In the genomic region with DNA sequence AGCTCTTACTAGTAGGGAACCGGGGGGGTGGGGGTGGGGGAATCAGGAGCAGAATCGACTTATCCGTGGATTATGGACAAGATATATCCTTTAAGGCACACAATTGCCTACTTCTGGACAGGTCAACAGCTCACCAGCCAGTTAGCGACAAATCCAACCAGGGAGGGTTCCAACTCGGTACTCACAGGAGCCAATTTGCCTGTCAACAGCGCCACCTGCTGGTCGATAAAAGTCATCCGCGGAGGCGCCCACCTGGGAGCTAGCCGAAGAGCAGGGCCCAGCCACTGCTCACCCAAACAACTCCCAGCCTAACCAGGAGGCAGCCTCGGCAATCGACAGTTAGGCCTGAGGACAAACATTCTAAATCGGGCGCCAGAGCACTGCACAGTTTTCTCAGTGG, we compare ENCODE assay signal across 8 mouse cellular contexts. TPM values are rescaled to one million over a fixed set of nuclear protein-coding genes. Genes with fewer than 3 reads are reported as not detected.
DNase-seq lines count a peak whose midpoint lies in the region; ATAC-seq and TF ChIP-seq lines count a peak whose summit lies in the region.

TSS of gene 1700069L16Rik (minus strand) at position 327 of the 400 bp plus-strand sequence.

- H3K27me3 ChIP-seq in embryonic facial prominence, embryonic 14.5 days (replicated peaks; ENCODE audit: control insufficient read depth, insufficient read depth, low read length), result no peaks in the 10 kb centered on the region
- H3K27me3 ChIP-seq in heart, embryonic 10.5 days (ENCODE audit: insufficient read depth, poor library complexity, severe bottlenecking), result peaks cover 22% of the 10 kb centered on the region
- H3K27me3 ChIP-seq in kidney, embryonic 16.5 days (ENCODE audit: insufficient read depth, low read length), result no peaks in the 10 kb centered on the region
- peaks cover 8% of the 10 kb centered on the region; the same call in 1 of the 2 replicates for H3K27me3 ChIP-seq in liver, embryonic 11.5 days (replicated peaks; ENCODE audit: control insufficient read depth, insufficient read depth, low read length)
- H3K27me3 ChIP-seq in neural tube, embryonic 12.5 days (replicated peaks), result no peaks in the 10 kb centered on the region
- H3K27me3 ChIP-seq in testis, adult 2 months (ENCODE audit: control insufficient read depth, insufficient read depth, low read length), result no peaks in the 10 kb centered on the region

- peak; percentile 97 for TF ChIP-seq CTCF in testis, adult 2 months (IDR thresholded peaks at IDR 0.05; ENCODE audit: control insufficient read depth, insufficient read depth, insufficient replicate concordance, low read depth, low read length)

- 4% methylated on average over 15 of the region's 15 CpGs for WGBS in embryonic facial prominence, embryonic 14.5 days
- WGBS in heart, embryonic 10.5 days, result 3% methylated on average over 15 of the region's 15 CpGs
- WGBS in kidney, embryonic 16.5 days, result 3% methylated on average over 15 of the region's 15 CpGs
- WGBS in liver, embryonic 11.5 days, result 3% methylated on average over 15 of the region's 15 CpGs
- 4% methylated on average over 15 of the region's 15 CpGs for WGBS in neural tube, embryonic 12.5 days

- peak; percentile 21; the same call in 1 of the 2 replicates for TF ChIP-seq POLR2A in testis, adult 2 months (IDR thresholded peaks at IDR 0.05; ENCODE audit: control insufficient read depth, low read depth, low read length)

- H3K27ac ChIP-seq in embryonic facial prominence, embryonic 14.5 days (replicated peaks; ENCODE audit: low read depth, low read length), result no peak within 1 kb of the TSS
- no peak within 1 kb of the TSS for H3K27ac ChIP-seq in heart, embryonic 10.5 days
- no peak within 1 kb of the TSS for H3K27ac ChIP-seq in kidney, embryonic 16.5 days (ENCODE audit: low read length)
- no peak within 1 kb of the TSS for H3K27ac ChIP-seq in liver, embryonic 11.5 days (ENCODE audit: low read depth, low read length)
- H3K27ac ChIP-seq in neural tube, embryonic 12.5 days, result no peak within 1 kb of the TSS
- H3K27ac ChIP-seq in testis, adult 2 months (ENCODE audit: control insufficient read depth, insufficient read depth, low read depth, low read length), result peak within 1 kb of the TSS; percentile 75

- H3K4me2 ChIP-seq in embryonic facial prominence, embryonic 14.5 days (ENCODE audit: low read depth, low read length), result no peak within 1 kb of the TSS
- H3K4me2 ChIP-seq in kidney, embryonic 16.5 days (replicated peaks; ENCODE audit: low read depth, low read length), result no peak within 1 kb of the TSS
- no peak within 1 kb of the TSS for H3K4me2 ChIP-seq in liver, embryonic 11.5 days
- no peak within 1 kb of the TSS for H3K4me2 ChIP-seq in neural tube, embryonic 12.5 days (replicated peaks)

- peak; percentile 93 for DNase-seq in 3T3-L1 (ENCODE audit: low read depth, low spot score)
- DNase-seq in adrenal gland, postnatal 36 days, result peak; percentile 76 to 82
- peak; percentile 84 for DNase-seq in embryonic facial prominence, embryonic 14.5 days (ENCODE audit: low spot score)
- peak; percentile 87 for DNase-seq in heart, embryonic 10.5 days (ENCODE audit: low spot score)
- peak; percentile 75 for DNase-seq in liver, embryonic 11.5 days (ENCODE audit: low spot score)

- H3K9me3 ChIP-seq in embryonic facial prominence, embryonic 14.5 days (ENCODE audit: control insufficient read depth, low read length), result no peaks in the 10 kb centered on the region
- H3K9me3 ChIP-seq in heart, embryonic 10.5 days, result no peaks in the 10 kb centered on the region
- no peaks in the 10 kb centered on the region for H3K9me3 ChIP-seq in kidney, embryonic 16.5 days (ENCODE audit: low read length)
- H3K9me3 ChIP-seq in liver, embryonic 11.5 days (ENCODE audit: control insufficient read depth, low read length), result no peaks in the 10 kb centered on the region
- no peaks in the 10 kb centered on the region for H3K9me3 ChIP-seq in neural tube, embryonic 12.5 days

- ATAC-seq in embryonic facial prominence, embryonic 14.5 days (ENCODE audit: low read depth), result peak; percentile 68; the same call in 1 of the 2 replicates
- ATAC-seq in kidney, embryonic 16.5 days (ENCODE audit: low FRiP score, low TSS enrichment), result peak; percentile 35; the same call in 1 of the 2 replicates
- no peak for ATAC-seq in liver, embryonic 11.5 days (replicated peaks; ENCODE audit: low FRiP score)
- peak; percentile 53 for ATAC-seq in neural tube, embryonic 12.5 days (ENCODE audit: low FRiP score, low read depth)

- no peak within 1 kb of the TSS for H3K9ac ChIP-seq in embryonic facial prominence, embryonic 14.5 days (ENCODE audit: low read depth, low read length)
- no peak within 1 kb of the TSS for H3K9ac ChIP-seq in kidney, embryonic 16.5 days (replicated peaks; ENCODE audit: low read length)
- no peak within 1 kb of the TSS for H3K9ac ChIP-seq in liver, embryonic 11.5 days (ENCODE audit: low read depth, low read length)
- H3K9ac ChIP-seq in neural tube, embryonic 12.5 days, result no peak within 1 kb of the TSS

- H3K4me1 ChIP-seq in embryonic facial prominence, embryonic 14.5 days (ENCODE audit: control insufficient read depth, insufficient read depth, low read length), result no peaks in the 10 kb centered on the region
- peaks cover 4% of the 10 kb centered on the region; the same call in 1 of the 2 replicates for H3K4me1 ChIP-seq in heart, embryonic 10.5 days
- H3K4me1 ChIP-seq in kidney, embryonic 16.5 days (ENCODE audit: insufficient read depth, low read length), result no peaks in the 10 kb centered on the region
- no peaks in the 10 kb centered on the region for H3K4me1 ChIP-seq in liver, embryonic 11.5 days (replicated peaks; ENCODE audit: control insufficient read depth, insufficient read depth, low read length)
- H3K4me1 ChIP-seq in neural tube, embryonic 12.5 days, result peaks cover 5% of the 10 kb centered on the region; the same call in 1 of the 2 replicates
- H3K4me1 ChIP-seq in testis, adult 2 months (ENCODE audit: control insufficient read depth, insufficient read depth, low read length), result peaks cover 21% of the 10 kb centered on the region

- H3K4me3 ChIP-seq in embryonic facial prominence, embryonic 14.5 days (ENCODE audit: low read depth, low read length), result no peak within 1 kb of the TSS
- no peak within 1 kb of the TSS for H3K4me3 ChIP-seq in heart, embryonic 10.5 days
- H3K4me3 ChIP-seq in kidney, embryonic 16.5 days (ENCODE audit: low read length), result no peak within 1 kb of the TSS
- no peak within 1 kb of the TSS for H3K4me3 ChIP-seq in liver, embryonic 11.5 days (ENCODE audit: low read depth, low read length)
- no peak within 1 kb of the TSS for H3K4me3 ChIP-seq in neural tube, embryonic 12.5 days
- H3K4me3 ChIP-seq in testis, adult 2 months (ENCODE audit: control insufficient read depth, low read depth, low read length), result peak within 1 kb of the TSS; percentile 92

- no peaks in the 10 kb centered on the region for H3K36me3 ChIP-seq in embryonic facial prominence, embryonic 14.5 days (ENCODE audit: control insufficient read depth, insufficient read depth, low read length)
- H3K36me3 ChIP-seq in heart, embryonic 10.5 days, result no peaks in the 10 kb centered on the region
- no peaks in the 10 kb centered on the region for H3K36me3 ChIP-seq in kidney, embryonic 16.5 days (ENCODE audit: insufficient read depth, low read length)
- H3K36me3 ChIP-seq in liver, embryonic 11.5 days (ENCODE audit: control insufficient read depth, insufficient read depth, low read length), result no peaks in the 10 kb centered on the region
- H3K36me3 ChIP-seq in neural tube, embryonic 12.5 days, result no peaks in the 10 kb centered on the region
- H3K36me3 ChIP-seq in testis, adult 2 months (ENCODE audit: control insufficient read depth, insufficient read depth, low read length), result no peaks in the 10 kb centered on the region

RNA-seq across cellular contexts. Expression of gene 1700069L16Rik, which starts in this region (rescaled TPM):
- not detected for total RNA-seq in adrenal gland, postnatal 36 days (2021)
- polyA plus RNA-seq in embryonic facial prominence, embryonic 14.5 days (2014; fragmentation: Nextera tagmentation; extraction: Ambion mirVana), result not detected in 2 replicates
- not detected in 2 replicates for polyA plus RNA-seq in heart, embryonic 10.5 days (2016; fragmentation: Nextera tagmentation; extraction: Ambion mirVana)
- polyA plus RNA-seq in kidney, embryonic 16.5 days (2015; fragmentation: Nextera tagmentation; extraction: Ambion mirVana), result not detected in 2 replicates
- polyA plus RNA-seq in liver, embryonic 11.5 days (2014; fragmentation: Nextera tagmentation; extraction: Ambion mirVana), result not detected in 2 replicates
- polyA plus RNA-seq in neural tube, embryonic 12.5 days (2016; fragmentation: Nextera tagmentation; extraction: Ambion mirVana), result not detected in 2 replicates
- 11.1 and 14.8 TPM in 2 replicates for polyA plus RNA-seq in testis, adult 2 months (2012; rRNA removed)

Comparison
In these comparisons a context has a peak if more than half of its experiments do, and no peak if none do; other contexts are left out.
1. RNA of gene 1700069L16Rik (polyA plus RNA-seq): 11.1 to 14.8 TPM in testis, adult 2 months; not detected in neural tube, embryonic 12.5 days, not detected in embryonic facial prominence, embryonic 14.5 days, not detected in heart, embryonic 10.5 days, not detected in kidney, embryonic 16.5 days and not detected in liver, embryonic 11.5 days; every median in the first group is over 10 times any median in the second.
2. Peak in DNase-seq in adrenal gland, postnatal 36 days; RNA of the gene not detected or under 1 TPM.
3. Peak in DNase-seq and ATAC-seq in embryonic facial prominence, embryonic 14.5 days; RNA of the gene not detected or under 1 TPM.
4. Peak in DNase-seq in heart, embryonic 10.5 days; RNA of the gene not detected or under 1 TPM.
5. Peak in ATAC-seq in kidney, embryonic 16.5 days; RNA of the gene not detected or under 1 TPM.
6. Peak in DNase-seq in liver, embryonic 11.5 days; RNA of the gene not detected or under 1 TPM.
7. Peak in ATAC-seq in neural tube, embryonic 12.5 days; RNA of the gene not detected or under 1 TPM.
8. Peak in every context shown above with its lines, with median percentiles within 50 percentile points of each other: DNase-seq.